Mouse (Mus musculus) layer of hippocampus, adult 18-20 months (tissue): ENCODE measurements around the gene Gm5868. TPM values are rescaled to one million over a fixed set of nuclear protein-coding genes. Genes with fewer than 3 reads are reported as not detected.
"Not testable (repeated sequence)": the region's sequence is repeated elsewhere in the genome, so short reads cannot be mapped to it uniquely, and the experiment has no call there.

Source experiments
- DNase-seq, 2 experiments: peaks; one replicate each; pipeline ENCODE4 v3.0.0; 2022; ENCODE audit warnings: low spot score in 2 of 2
- long read RNA-seq: library from polyadenylated mRNA; stranded (forward); transcript quantifications from one replicate; pipeline ENCODE4 v2.0.0, GENCODE M21; 2021
- total RNA-seq, 2 experiments: library from RNA; stranded (reverse); gene quantifications; 2 replicates each; pipeline ENCODE4 v1.2.3; 2021

Gm5868 gene
- under 1 TPM in 1 of 2 experiments, not detected in 1; 0.23 TPM for total RNA-seq
- long read RNA-seq, partial matches to known transcripts: 0 of 1 reads
- long read RNA-seq, other reads (novel, unspliced or antisense): 0 of 1 reads

GRCm38 (mm10) chr5:72587192-72587681 lies at the start of gene Gm5868:
Gm5868 (minus strand) TSS chr5:72587551.
- no peak for DNase-seq

GRCm38 (mm10) chr5:72636576-72636975 lies 49.2 kb upstream of the Gm5868 start:
- no peak for DNase-seq

GRCm38 (mm10) chr5:72636122-72636521 lies 48.8 kb upstream of the Gm5868 start:
- no peak for DNase-seq

- DNase-seq: no peak
These were observed 47.5 kb upstream of the Gm5868 start for GRCm38 (mm10) chr5:72634791-72635271.

GRCm38 (mm10) chr5:72630026-72630425 lies 42.7 kb upstream of the Gm5868 start:
- no peak for DNase-seq

GRCm38 (mm10) chr5:72621022-72621421 lies 33.7 kb upstream of the Gm5868 start:
- DNase-seq: no peak

GRCm38 (mm10) chr5:72617413-72617812 lies 30.1 kb upstream of the Gm5868 start:
- DNase-seq: no peak

GRCm38 (mm10) chr5:72603138-72603537 lies 15.8 kb upstream of the Gm5868 start:
- DNase-seq: no peak

GRCm38 (mm10) chr5:72601006-72601405 lies 13.7 kb upstream of the Gm5868 start:
- peak in 1 of 2 experiments; percentile 40 for DNase-seq

GRCm38 (mm10) chr5:72586667-72587191 lies 622 bp downstream of the Gm5868 start:
- DNase-seq: not testable (repeated sequence)

GRCm38 (mm10) chr5:72586122-72586521 lies 1.2 kb downstream of the Gm5868 start:
- not testable (repeated sequence) for DNase-seq

- DNase-seq: not testable (repeated sequence)
These were observed 6.4 kb downstream of the Gm5868 start, which contains the start of gene Zar1 for GRCm38 (mm10) chr5:72580970-72581332. Zar1 (minus strand) TSS chr5:72581254.

- DNase-seq: not testable (repeated sequence)
These were observed 7.0 kb downstream of the Gm5868 start for GRCm38 (mm10) chr5:72580088-72580969.

GRCm38 (mm10) chr5:72579599-72579998 lies 7.8 kb downstream of the Gm5868 start:
- DNase-seq: not testable (repeated sequence)

GRCm38 (mm10) chr5:72565621-72566020 lies 21.7 kb downstream of the Gm5868 start:
- DNase-seq: no peak

- DNase-seq: not testable (repeated sequence)
These were observed 24.2 kb downstream of the Gm5868 start for GRCm38 (mm10) chr5:72563183-72563582.

- no peak for DNase-seq
These were observed 26.2 kb downstream of the Gm5868 start for GRCm38 (mm10) chr5:72560976-72561628.

- DNase-seq: peak; percentile 91 to 98
These were observed 27.8 kb downstream of the Gm5868 start, which contains the start of gene Nfxl1 for GRCm38 (mm10) chr5:72559544-72560049. Nfxl1 (minus strand) TSS chr5:72559684.

- peak in 1 of 2 experiments; percentile 17 for DNase-seq
These were observed 28.4 kb downstream of the Gm5868 start for GRCm38 (mm10) chr5:72558716-72559526.

GRCm38 (mm10) chr5:72556245-72556644 lies 31.1 kb downstream of the Gm5868 start:
- no peak for DNase-seq
